Mouse (Mus musculus): ENCODE measurements at regions not wholly inside any gene's neighbourhood (a gene's known extent, or its start where the extent isn't known, plus 50 kb on each side); places are given as distances from the start of the nearest gene placed in this dataset.

- DNase-seq (ENCODE audit: low spot score in 2 of 2), result no peak
Measured at GRCm38 (mm10) chr12:7382455-7382854, 595.0 kb upstream of the Apob start.

- no peak for DNase-seq (ENCODE audit: low spot score in 2 of 2)
Measured at GRCm38 (mm10) chr12:7403800-7404199, 573.6 kb upstream of the Apob start.

- DNase-seq (ENCODE audit: low spot score in 2 of 2), result no peak
Measured at GRCm38 (mm10) chr12:7411810-7412209, 565.6 kb upstream of the Apob start.

- DNase-seq (ENCODE audit: low spot score in 2 of 2), result no peak
Measured at GRCm38 (mm10) chr12:7420276-7420675, 557.2 kb upstream of the Apob start.

GRCm38 (mm10) chr12:7421826-7422540, 555.5 kb upstream of the Apob start:
- DNase-seq (ENCODE audit: low spot score in 2 of 2), result no peak

- no peak for DNase-seq (ENCODE audit: low spot score in 2 of 2)
Measured at GRCm38 (mm10) chr12:7430981-7431380, 546.5 kb upstream of the Apob start.

- DNase-seq (ENCODE audit: low spot score in 2 of 2), result no peak
Measured at GRCm38 (mm10) chr12:7445238-7445637, 532.2 kb upstream of the Apob start.

GRCm38 (mm10) chr12:7450506-7450905, 526.9 kb upstream of the Apob start:
- DNase-seq (ENCODE audit: low spot score in 2 of 2), result no peak

- DNase-seq (ENCODE audit: low spot score in 2 of 2), result no peak
Measured at GRCm38 (mm10) chr12:7457036-7457435, 520.4 kb upstream of the Apob start.

- no peak for DNase-seq (ENCODE audit: low spot score in 2 of 2)
Measured at GRCm38 (mm10) chr12:7457544-7457943, 519.9 kb upstream of the Apob start.

- no peak for DNase-seq (ENCODE audit: low spot score in 2 of 2)
Measured at GRCm38 (mm10) chr12:7464947-7465346, 512.5 kb upstream of the Apob start.

- DNase-seq (ENCODE audit: low spot score in 2 of 2), result no peak
Measured at GRCm38 (mm10) chr12:7512579-7513248, 464.7 kb upstream of the Apob start.

GRCm38 (mm10) chr12:7537389-7537788, 440.1 kb upstream of the Apob start:
- no peak for DNase-seq (ENCODE audit: low spot score in 2 of 2)

GRCm38 (mm10) chr12:7543281-7543981, 434.0 kb upstream of the Apob start:
- no peak for DNase-seq (ENCODE audit: low spot score in 2 of 2)

GRCm38 (mm10) chr12:7548759-7549158, 428.7 kb upstream of the Apob start:
- no peak for DNase-seq (ENCODE audit: low spot score in 2 of 2)

GRCm38 (mm10) chr12:7560245-7560644, 417.2 kb upstream of the Apob start:
- no peak for DNase-seq (ENCODE audit: low spot score in 2 of 2)

- no peak for DNase-seq (ENCODE audit: low spot score in 2 of 2)
Measured at GRCm38 (mm10) chr12:7576081-7576480, 401.4 kb upstream of the Apob start.

- DNase-seq (ENCODE audit: low spot score in 2 of 2), result no peak
Measured at GRCm38 (mm10) chr12:7587501-7587900, 389.9 kb upstream of the Apob start.

GRCm38 (mm10) chr12:7611272-7612092, 366.0 kb upstream of the Apob start:
- DNase-seq (ENCODE audit: low spot score in 2 of 2), result no peak

- DNase-seq (ENCODE audit: low spot score in 2 of 2), result no peak
Measured at GRCm38 (mm10) chr12:7636417-7637175, 340.9 kb upstream of the Apob start.

GRCm38 (mm10) chr12:7637629-7638028, 339.8 kb upstream of the Apob start:
- no peak for DNase-seq (ENCODE audit: low spot score in 2 of 2)

Data from urinary bladder, adult 18-20 months (tissue).